Mouse (Mus musculus): ENCODE data around the gene Ankrd66. TPM values are rescaled to one million over a fixed set of nuclear protein-coding genes. Genes with fewer than 3 reads are reported as not detected.
A peak's percentile ranks its signal among the peaks of the same experiment; 100 is the strongest.

Gene Ankrd66
- 0.11 TPM in 1 of 2 replicates, not detected in the other for polyA plus RNA-seq (2015; fragmentation: Nextera tagmentation; extraction: Ambion mirVana)

DNA sequence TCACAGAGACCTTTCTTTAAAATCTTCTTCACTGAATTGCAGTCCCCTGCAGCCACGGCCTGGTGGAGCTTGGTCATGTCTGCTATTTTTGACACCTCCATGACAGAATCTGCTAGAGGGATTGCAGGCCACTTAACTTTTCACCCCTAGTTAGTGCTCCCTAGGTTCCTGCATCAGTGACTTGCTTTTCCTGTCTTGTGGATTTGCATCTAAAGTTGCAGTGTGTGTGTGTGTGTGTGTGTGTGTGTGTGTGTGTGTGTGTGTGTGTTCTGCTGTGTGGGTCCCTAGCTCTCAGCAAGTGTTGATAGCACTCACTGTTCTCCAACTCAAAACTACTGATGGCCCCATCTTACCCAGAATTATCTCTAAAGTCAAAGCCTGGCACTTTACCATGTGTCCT is at the start of gene Ankrd66:
TSS of gene Ankrd66 (minus strand) at position 101 of the 400 bp plus-strand sequence.
- Histone ChIP-seq H3K36me3 (no peaks in the 10 kb centered on the region), H3K27me3 (replicated peaks) (no peaks in the 10 kb centered on the region), H3K4me1 (no peaks in the 10 kb centered on the region), H3K4me2 (no peak within 1 kb of the TSS), H3K27ac (replicated peaks) (no peak within 1 kb of the TSS), H3K4me3 (no peak within 1 kb of the TSS), H3K9me3 (no peaks in the 10 kb centered on the region), H3K9ac (no peak within 1 kb of the TSS)
- ATAC-seq (ENCODE audit: extremely low read depth, insufficient number of reproducible peaks, low FRiP score, low TSS enrichment): no peak
- WGBS: 17% methylated on average over 1 of the region's 1 CpGs

DNA sequence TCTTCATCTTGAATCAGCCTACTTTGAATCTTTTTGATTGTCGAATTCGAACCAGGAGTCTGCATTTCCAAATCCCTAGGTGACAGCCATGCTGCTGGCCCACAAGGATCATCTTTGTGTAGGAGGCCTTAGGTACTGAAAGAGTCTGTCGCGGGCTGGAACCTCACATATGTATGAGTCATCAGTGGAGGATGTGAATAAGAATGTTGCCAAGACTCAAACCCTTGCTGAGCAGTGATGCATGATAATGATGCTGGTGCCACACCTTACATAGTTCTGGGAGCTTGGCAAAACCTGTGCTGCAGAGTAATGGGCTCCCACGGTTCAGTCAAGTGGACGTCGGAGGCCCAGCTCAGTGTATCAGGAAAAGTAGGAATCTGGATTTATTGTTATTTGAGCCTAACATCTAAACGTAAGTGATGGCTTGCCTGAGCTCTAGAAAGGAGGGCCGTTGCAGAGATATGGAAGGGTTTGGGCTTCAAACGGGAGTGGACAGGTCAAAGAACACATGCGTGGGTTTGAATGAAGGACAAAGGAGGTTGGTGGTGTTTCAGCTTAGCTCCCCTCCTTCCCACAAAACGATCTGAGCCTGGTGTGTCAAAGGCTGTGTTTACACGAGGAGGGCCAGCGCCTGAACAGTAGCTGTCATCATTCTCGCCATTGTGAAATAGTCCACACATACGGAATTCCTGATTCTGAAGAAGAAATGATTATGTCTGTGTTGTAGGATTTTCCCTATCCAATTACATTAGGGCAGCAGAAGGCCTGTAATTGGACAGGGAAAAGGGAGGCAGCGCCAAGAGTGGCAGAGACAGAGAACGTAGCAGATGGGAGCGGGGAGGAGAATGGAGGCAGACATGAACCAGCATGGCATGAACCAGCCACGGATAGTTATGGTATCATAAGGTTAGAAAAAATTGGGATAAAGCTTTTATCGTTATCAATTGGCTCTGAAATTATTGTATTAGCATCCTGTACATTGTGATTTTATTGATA is 49.2 kb upstream of the Ankrd66 start:
- peaks cover 2% of the 10 kb centered on the region; the same call in 1 of the 2 replicates for H3K9me3 ChIP-seq
- no peak overlapping the region for H3K9ac ChIP-seq
- no peak overlapping the region for H3K4me3 ChIP-seq
- no peaks in the 10 kb centered on the region for H3K4me1 ChIP-seq
- H3K36me3 ChIP-seq: 0 out of 2 replicates have a peak, but pooled peaks cover under 1% of the 10 kb centered on the region
- H3K27ac ChIP-seq (replicated peaks): no peak overlapping the region
- 75% methylated on average over 21 of the region's 21 CpGs for WGBS
- no peak overlapping the region for H3K4me2 ChIP-seq
- H3K27me3 ChIP-seq (replicated peaks): no peaks in the 10 kb centered on the region
- no peak for ATAC-seq (ENCODE audit: extremely low read depth, insufficient number of reproducible peaks, low FRiP score, low TSS enrichment)

DNA sequence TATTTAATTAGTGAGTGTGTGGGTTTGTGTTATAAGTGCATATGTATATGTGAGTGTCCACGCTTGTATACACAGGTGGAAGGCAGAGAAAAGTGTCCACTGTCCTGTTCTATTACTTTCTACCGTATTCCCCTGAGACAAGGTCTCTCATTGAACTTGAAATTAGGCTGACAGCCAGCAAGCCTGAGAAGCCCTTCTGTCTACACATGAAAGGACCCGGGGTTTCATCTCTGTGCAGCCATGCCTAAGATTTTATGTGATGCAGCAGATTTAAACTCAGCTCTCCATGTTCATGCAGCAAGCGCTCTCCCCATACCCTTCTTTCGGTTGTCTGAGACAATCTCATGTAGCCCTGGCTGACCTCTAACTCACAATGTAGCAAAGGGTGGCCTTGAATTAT is 47.1 kb upstream of the Ankrd66 start:
- 78% methylated on average over 5 of the region's 5 CpGs for whole genome bisulfite sequencing
- no peak overlapping the region for H3K4me2 ChIP-seq
- no peak for ATAC-seq (ENCODE audit: extremely low read depth, insufficient number of reproducible peaks, low FRiP score, low TSS enrichment)
- H3K4me1 ChIP-seq: no peaks in the 10 kb centered on the region
- H3K27ac ChIP-seq (replicated peaks): no peak overlapping the region
- no peaks in the 10 kb centered on the region for H3K36me3 ChIP-seq
- H3K4me3 ChIP-seq: no peak overlapping the region
- no peak overlapping the region for H3K9ac ChIP-seq
- H3K27me3 ChIP-seq (replicated peaks): no peaks in the 10 kb centered on the region
- H3K9me3 ChIP-seq: no peaks in the 10 kb centered on the region

DNA sequence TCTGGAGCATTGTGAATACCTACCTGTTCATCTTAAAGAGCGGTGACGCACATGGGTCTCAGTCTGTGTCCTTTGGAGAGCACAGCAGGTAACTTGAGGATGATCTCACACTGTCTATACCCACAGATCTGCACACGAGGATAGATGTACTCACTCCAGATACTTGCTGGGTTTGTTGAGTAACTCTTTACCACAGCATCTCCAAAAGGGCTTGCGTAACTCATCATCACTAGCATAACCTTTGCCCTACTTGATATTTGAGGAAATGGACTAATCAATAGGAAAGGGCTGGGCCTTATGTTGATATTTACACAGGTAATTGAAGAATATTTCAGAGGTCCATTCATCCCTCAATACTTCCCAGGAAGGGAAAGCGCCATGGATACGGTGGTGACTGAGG is 46.3 kb upstream of the Ankrd66 start:
- no peaks in the 10 kb centered on the region for H3K4me1 ChIP-seq
- no peak overlapping the region for H3K4me3 ChIP-seq
- no peaks in the 10 kb centered on the region for H3K36me3 ChIP-seq
- H3K27ac ChIP-seq (replicated peaks): no peak overlapping the region
- no peak overlapping the region for H3K4me2 ChIP-seq
- H3K9ac ChIP-seq: no peak overlapping the region
- WGBS: 88% methylated on average over 6 of the region's 6 CpGs
- no peak for ATAC-seq (ENCODE audit: extremely low read depth, insufficient number of reproducible peaks, low FRiP score, low TSS enrichment)
- H3K9me3 ChIP-seq: no peaks in the 10 kb centered on the region
- no peaks in the 10 kb centered on the region for H3K27me3 ChIP-seq (replicated peaks)

DNA sequence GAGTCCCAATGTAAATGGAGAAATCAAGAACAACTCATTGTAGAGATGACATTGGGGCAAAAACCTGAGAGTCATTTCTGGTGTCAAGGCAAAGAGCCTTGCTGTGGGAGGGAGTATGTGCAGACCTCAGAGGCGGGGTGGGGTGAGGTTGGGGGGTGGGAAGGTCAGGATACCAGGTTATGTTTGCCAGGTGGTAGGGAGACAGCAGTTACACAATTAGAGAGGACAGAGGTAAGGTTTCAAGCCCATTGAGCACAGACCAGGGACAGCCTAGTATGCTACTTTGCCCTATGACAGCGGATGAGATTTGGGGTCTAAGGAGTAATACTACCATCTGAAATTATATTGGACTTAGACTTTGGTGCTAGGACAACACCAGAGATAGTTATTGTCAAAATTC is 43.8 kb upstream of the Ankrd66 start:
- no peak overlapping the region for H3K4me3 ChIP-seq
- H3K36me3 ChIP-seq: no peaks in the 10 kb centered on the region
- no peaks in the 10 kb centered on the region for H3K27me3 ChIP-seq (replicated peaks)
- WGBS: 64% methylated on average over 2 of the region's 2 CpGs
- no peaks in the 10 kb centered on the region for H3K9me3 ChIP-seq
- no peak for ATAC-seq (ENCODE audit: extremely low read depth, insufficient number of reproducible peaks, low FRiP score, low TSS enrichment)
- no peak overlapping the region for H3K4me2 ChIP-seq
- no peak overlapping the region for H3K27ac ChIP-seq (replicated peaks)
- H3K9ac ChIP-seq: no peak overlapping the region
- H3K4me1 ChIP-seq: no peaks in the 10 kb centered on the region

DNA sequence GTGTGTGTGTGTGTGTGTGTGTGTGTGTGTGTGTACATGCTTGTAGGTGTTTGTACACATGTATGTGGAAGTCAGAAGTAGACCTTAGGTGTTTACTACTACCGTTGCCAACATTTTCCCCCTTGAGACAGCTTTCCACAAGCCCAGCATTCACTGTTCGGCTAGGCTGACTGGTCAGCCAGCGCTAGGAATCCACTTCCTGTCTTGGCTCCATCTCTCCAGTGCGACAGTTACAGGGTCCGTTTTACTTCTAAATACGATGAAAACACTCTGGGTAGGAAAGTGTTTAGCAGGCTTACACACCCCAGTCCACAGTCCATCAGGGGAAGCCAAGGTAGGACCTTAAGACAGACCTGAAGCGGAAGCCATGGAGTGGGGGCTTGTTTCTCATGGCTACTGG is 41.3 kb upstream of the Ankrd66 start:
- no peak overlapping the region for H3K4me2 ChIP-seq
- H3K36me3 ChIP-seq: no peaks in the 10 kb centered on the region
- 52% methylated on average over 7 of the region's 7 CpGs for WGBS
- no peak overlapping the region for H3K9ac ChIP-seq
- no peaks in the 10 kb centered on the region for H3K9me3 ChIP-seq
- H3K4me1 ChIP-seq: peaks cover 20% of the 10 kb centered on the region
- no peak for ATAC-seq (ENCODE audit: extremely low read depth, insufficient number of reproducible peaks, low FRiP score, low TSS enrichment)
- no peak overlapping the region for H3K27ac ChIP-seq (replicated peaks)
- no peaks in the 10 kb centered on the region for H3K27me3 ChIP-seq (replicated peaks)
- no peak overlapping the region for H3K4me3 ChIP-seq

DNA sequence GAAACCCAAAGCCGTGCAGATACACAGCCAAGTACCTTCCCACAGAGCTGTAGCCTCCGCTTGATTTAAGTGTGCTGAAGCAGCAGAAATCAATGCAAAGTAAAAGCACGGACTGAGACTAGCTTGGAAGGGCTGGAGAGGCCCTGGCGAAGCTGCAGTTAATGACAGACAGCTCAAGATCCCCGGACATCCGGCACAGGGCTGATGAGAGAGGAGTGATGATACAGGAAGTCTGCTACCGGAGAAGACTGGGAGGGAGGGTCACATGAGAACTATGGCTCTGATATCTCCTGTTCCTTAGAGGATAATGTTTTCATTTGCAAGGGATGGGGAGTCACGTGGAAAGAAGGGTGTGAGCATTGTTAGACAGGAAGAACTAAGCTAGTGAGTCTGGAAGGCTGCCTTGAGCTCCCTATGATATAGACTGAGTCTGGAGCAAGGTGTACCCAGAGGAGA is 37.6 kb upstream of the Ankrd66 start:
- Histone ChIP-seq H3K36me3 (no peaks in the 10 kb centered on the region), H3K9me3 (no peaks in the 10 kb centered on the region), H3K27me3 (replicated peaks) (no peaks in the 10 kb centered on the region), H3K4me3 (peak overlapping the region; percentile 24), H3K4me1 (peaks cover 20% of the 10 kb centered on the region), H3K4me2 (peak overlapping the region; percentile 57), H3K9ac (peak overlapping the region; percentile 52), H3K27ac (replicated peaks) (peak overlapping the region; percentile 74)
- no peak for ATAC-seq (ENCODE audit: extremely low read depth, insufficient number of reproducible peaks, low FRiP score, low TSS enrichment)
- WGBS: 17% methylated on average over 8 of the region's 8 CpGs

DNA sequence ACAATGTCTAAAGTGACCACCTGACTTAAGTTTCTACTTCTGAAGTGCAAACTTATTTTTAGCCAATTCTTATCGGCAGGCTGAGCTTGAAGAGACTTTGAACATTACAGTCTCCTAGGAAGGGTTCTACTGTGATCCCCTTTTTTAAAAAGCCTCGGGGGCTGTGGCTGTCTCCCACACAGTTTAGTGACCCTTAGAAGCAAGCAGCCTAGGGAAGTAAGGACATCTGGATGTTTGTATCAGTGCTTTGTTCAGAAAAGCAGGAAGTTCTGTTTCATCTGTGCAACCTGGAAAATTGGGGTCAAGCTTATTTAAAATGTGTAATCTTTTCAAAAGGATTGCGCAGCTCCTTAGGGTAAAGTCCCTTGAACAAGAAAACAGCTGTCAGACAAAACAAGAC is 37.0 kb upstream of the Ankrd66 start:
- 24% methylated on average over 3 of the region's 3 CpGs for WGBS
- no peaks in the 10 kb centered on the region for H3K36me3 ChIP-seq
- peak overlapping the region; percentile 24 for H3K4me3 ChIP-seq

DNA sequence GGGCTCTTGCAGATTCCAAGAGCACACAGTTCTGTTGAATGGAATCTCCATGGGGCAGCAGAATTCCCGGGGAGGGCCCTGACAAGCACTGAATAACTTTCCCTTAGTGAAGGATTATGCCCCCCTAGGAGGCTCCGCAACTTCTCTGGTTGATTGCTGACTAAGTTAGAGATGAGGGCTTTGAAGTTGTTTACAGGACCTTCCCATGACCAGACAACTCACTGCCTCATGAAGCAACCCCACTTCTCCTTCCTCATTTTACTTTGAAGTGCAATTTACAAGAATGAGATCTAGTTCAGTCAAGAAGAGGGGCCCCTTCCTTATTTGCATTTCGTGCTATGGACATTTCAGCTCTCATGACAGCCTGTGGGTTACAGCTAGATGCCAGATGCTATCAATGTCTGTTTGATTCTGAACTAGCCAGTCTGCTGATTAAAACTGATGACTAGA is 30.2 kb upstream of the Ankrd66 start:
- H3K27me3 ChIP-seq (replicated peaks): no peaks in the 10 kb centered on the region
- no peak for ATAC-seq (ENCODE audit: extremely low read depth, insufficient number of reproducible peaks, low FRiP score, low TSS enrichment)
- H3K36me3 ChIP-seq: no peaks in the 10 kb centered on the region
- 44% methylated on average over 3 of the region's 3 CpGs for WGBS
- H3K27ac ChIP-seq (replicated peaks): no peak overlapping the region
- no peak overlapping the region for H3K9ac ChIP-seq
- no peak overlapping the region for H3K4me2 ChIP-seq
- 0 out of 2 replicates have a peak, but pooled peaks cover 3% of the 10 kb centered on the region for H3K4me1 ChIP-seq
- no peaks in the 10 kb centered on the region for H3K9me3 ChIP-seq
- no peak overlapping the region for H3K4me3 ChIP-seq

More for the DNA sequence above, 37.0 kb upstream of the Ankrd66 start:
- Histone ChIP-seq H3K27ac (replicated peaks) (peak overlapping the region; percentile 74), H3K9ac (peak overlapping the region; percentile 52), H3K4me1 (peaks cover 20% of the 10 kb centered on the region), H3K9me3 (no peaks in the 10 kb centered on the region), H3K4me2 (peak overlapping the region; percentile 57), H3K27me3 (replicated peaks) (no peaks in the 10 kb centered on the region)
- no peak for ATAC-seq (ENCODE audit: extremely low read depth, insufficient number of reproducible peaks, low FRiP score, low TSS enrichment)

DNA sequence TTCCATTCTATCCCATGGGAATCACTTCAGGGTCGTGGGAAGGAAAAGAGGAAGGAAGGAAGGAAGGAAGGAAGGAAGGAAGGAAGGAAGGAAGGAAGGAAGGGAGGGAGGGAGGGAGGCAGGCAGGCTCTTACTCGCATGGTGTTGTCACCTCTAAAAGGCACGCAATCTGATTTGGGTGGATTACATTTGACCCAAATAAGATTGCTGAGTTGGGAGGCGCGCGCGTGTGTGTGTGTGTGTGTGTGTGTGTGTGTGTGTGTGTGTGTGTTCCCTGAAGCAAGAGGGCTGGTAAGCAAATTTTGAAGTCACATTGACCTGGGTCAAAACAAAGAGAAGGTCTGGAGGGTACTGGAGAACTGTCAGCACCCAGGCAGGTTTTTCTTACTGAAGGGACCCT is 25.8 kb upstream of the Ankrd66 start:
- H3K4me1 ChIP-seq: 0 out of 2 replicates have a peak, but pooled peaks cover 5% of the 10 kb centered on the region
- no peak overlapping the region for H3K27ac ChIP-seq (replicated peaks)
- no peak for ATAC-seq (ENCODE audit: extremely low read depth, insufficient number of reproducible peaks, low FRiP score, low TSS enrichment)
- H3K9ac ChIP-seq: no peak overlapping the region
- H3K27me3 ChIP-seq (replicated peaks): no peaks in the 10 kb centered on the region
- H3K4me2 ChIP-seq: no peak overlapping the region
- H3K9me3 ChIP-seq: no peaks in the 10 kb centered on the region
- no peaks in the 10 kb centered on the region for H3K36me3 ChIP-seq
- WGBS: 48% methylated on average over 7 of the region's 7 CpGs
- no peak overlapping the region for H3K4me3 ChIP-seq

DNA sequence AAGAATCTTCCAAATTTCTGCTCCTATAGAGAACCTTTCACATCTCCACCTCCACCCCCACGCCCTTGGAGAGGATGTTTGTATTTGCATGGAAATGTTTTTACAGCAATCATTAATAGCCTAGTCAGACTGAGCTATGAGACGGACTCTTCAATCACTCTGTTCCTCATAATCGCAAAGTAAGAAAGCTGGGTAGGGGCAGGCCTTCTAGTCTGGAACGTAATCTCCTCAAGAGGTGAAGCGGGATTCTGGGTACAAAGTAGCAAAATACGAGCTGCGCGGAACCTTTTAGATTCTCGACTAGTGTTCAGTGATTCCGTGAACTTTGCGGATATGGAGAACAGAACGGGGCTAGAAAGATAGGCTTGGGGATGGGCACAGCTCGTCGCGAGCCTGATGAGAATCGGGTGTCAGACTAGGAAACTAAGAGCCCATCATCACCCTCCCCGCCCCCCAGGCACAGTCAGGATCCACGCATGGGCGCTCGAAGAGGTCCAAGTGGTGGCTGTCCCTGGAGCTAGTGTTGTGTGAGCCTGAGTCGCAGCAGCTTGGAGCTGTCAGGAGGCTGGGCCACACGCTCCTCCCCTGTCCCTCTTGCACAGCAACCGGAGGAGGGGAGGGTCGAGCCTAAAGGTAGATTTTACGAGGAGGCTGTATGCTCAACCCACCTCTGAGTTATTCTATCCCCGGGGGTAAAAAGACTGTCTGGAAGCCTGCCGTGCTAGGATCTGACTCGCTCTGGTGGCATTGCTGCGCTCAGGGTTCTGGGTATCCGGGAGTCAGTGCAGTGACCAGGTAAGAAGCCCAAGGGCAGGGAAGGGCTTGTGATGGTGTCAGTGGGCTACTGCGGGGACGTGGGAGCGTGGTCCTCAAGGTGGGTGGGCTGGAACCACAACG is 24.8 kb upstream of the Ankrd66 start, which contains the start of gene Pla2g7:
TSS of gene Pla2g7 (plus strand) at position 107 of the 897 bp plus-strand sequence.
- H3K4me2 ChIP-seq: peak within 1 kb of the TSS; percentile 96
- no peak; the same call in 1 of the 2 replicates for ATAC-seq (ENCODE audit: extremely low read depth, insufficient number of reproducible peaks, low FRiP score, low TSS enrichment)
- no peaks in the 10 kb centered on the region for H3K36me3 ChIP-seq
- H3K4me3 ChIP-seq: peak within 1 kb of the TSS; percentile 62
- H3K9me3 ChIP-seq: no peaks in the 10 kb centered on the region
- peak within 1 kb of the TSS; percentile 52 for H3K27ac ChIP-seq (replicated peaks)
- under 1% methylated on average over 34 of the region's 34 CpGs for WGBS
- H3K4me1 ChIP-seq: 0 out of 2 replicates have a peak, but pooled peaks cover 5% of the 10 kb centered on the region
- peak within 1 kb of the TSS; percentile 74 for H3K9ac ChIP-seq
- H3K27me3 ChIP-seq (replicated peaks): no peaks in the 10 kb centered on the region
